Mouse (Mus musculus) embryonic facial prominence, embryonic 12.5 days (tissue): ENCODE measurements around the gene Olfr643. TPM values are rescaled to one million over a fixed set of nuclear protein-coding genes. Genes with fewer than 3 reads are reported as not detected.

Experiments used
- ATAC-seq: fragments of 200-750 bp; cut with Nextera tagmentation; 2 replicates; pipeline ENCODE4 v1.8.0; 2017; ENCODE audit not compliant: insufficient number of reproducible peaks, insufficient read depth, low FRiP score, low TSS enrichment
- H3K27ac ChIP-seq: fragments of 300-500 bp; sonication (generic); 2 replicates; pipeline ENCODE4 v1.5.1; 2016; ENCODE audit warnings: mild to moderate bottlenecking
- H3K27me3 ChIP-seq: fragments of 300-500 bp; sonication (generic); 2 replicates; pipeline ENCODE4 v1.6.1; 2016; ENCODE audit warnings: mild to moderate bottlenecking, moderate library complexity
- H3K36me3 ChIP-seq: fragments of 300-500 bp; sonication (generic); 2 replicates; pipeline ENCODE4 v1.6.1; 2016; ENCODE audit warnings: mild to moderate bottlenecking
- H3K4me1 ChIP-seq: fragments of 300-500 bp; sonication (generic); 2 replicates; pipeline ENCODE4 v1.6.1; 2016
- H3K4me2 ChIP-seq: fragments of 300-500 bp; sonication (generic); replicated peaks from 2 replicates; pipeline ENCODE4 v1.6.1; 2016; ENCODE audit warnings: mild to moderate bottlenecking, moderate library complexity
- H3K4me3 ChIP-seq: fragments of 300-500 bp; sonication (generic); 2 replicates; pipeline ENCODE4 v1.5.1; 2016; ENCODE audit warnings: mild to moderate bottlenecking
- H3K9ac ChIP-seq: fragments of 300-500 bp; sonication (generic); 2 replicates; pipeline ENCODE4 v1.6.1; 2016; ENCODE audit warnings: mild to moderate bottlenecking, moderate library complexity
- H3K9me3 ChIP-seq: fragments of 300-500 bp; sonication (generic); 2 replicates; pipeline ENCODE4 v1.6.1; 2016; ENCODE audit warnings: mild to moderate bottlenecking, moderate library complexity
- WGBS: fragments of 180-500 bp; shearing (Covaris S2); methylation state at CpG from one replicate; pipeline ENCODE4 v1.1.7; 2016; 5-methylcytosine and 5-hydroxymethylcytosine counted together
- polyA plus RNA-seq: library from polyadenylated mRNA; unstranded; fragments of >200 nt; fragmentation: Nextera tagmentation; extraction: Ambion mirVana; gene quantifications from 2 replicates; pipeline ENCODE4 v1.2.1, GENCODE M21; 2016

The Olfr643 gene
- not detected in 2 replicates for polyA plus RNA-seq

DNA sequence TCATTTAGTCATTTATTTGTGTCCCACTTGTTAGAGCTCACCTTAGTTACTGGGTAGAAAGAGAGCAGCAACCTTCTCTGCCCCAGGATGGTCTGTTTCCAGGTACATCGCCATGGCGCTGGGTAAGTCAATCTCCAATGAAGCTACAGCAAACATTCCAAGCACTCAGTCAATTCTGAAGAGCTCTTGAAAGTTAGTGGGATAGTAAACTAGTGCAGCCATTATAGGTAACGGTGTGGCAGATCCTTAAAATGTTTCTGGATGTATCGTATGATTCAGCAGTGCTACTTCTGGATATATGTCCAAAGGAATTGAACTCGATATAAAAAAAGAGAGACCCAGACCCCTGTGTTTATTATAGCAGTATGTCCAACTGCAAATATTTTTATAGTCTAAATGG lies at the start of gene Olfr643:
Gene Olfr643 (minus strand): TSS at position 101 of the 400 bp plus-strand sequence.
- Histone ChIP-seq H3K4me3 (no peak within 1 kb of the TSS), H3K9me3 (no peaks in the 10 kb centered on the region), H3K4me2 (no peak within 1 kb of the TSS), H3K27ac (no peak within 1 kb of the TSS), H3K9ac (no peak within 1 kb of the TSS), H3K4me1 (no peaks in the 10 kb centered on the region), H3K36me3 (no peaks in the 10 kb centered on the region), H3K27me3 (no peaks in the 10 kb centered on the region)
- 86% methylated on average over 5 of the region's 5 CpGs for WGBS
- ATAC-seq, result no peak

DNA sequence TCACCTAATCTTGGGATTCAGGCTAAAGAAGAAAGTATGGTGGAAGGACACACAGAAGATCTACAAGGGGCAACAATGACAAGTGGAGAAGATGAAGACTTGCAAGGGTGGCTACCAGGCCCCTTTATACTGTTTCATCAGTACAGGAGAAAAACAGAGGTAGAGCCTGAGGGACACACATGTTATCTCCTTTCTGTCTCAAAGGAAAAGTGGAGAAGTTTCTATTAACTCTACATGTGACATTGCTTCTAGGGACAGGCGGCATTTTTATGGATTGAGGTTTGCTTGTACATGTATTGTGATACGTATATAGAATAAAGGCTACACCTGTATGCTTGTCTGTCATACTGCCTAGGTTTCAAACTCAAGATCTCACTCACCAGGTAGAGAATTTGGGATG lies 46.1 kb upstream of the Olfr643 start, which contains the start of gene Olfr648:
Gene Olfr648 (minus strand): TSS at position 101 of the 400 bp plus-strand sequence.
- WGBS, result 92% methylated on average over 2 of the region's 2 CpGs
- H3K4me2 ChIP-seq, result no peak within 1 kb of the TSS

GRCm38 (mm10) chr7:104179074-104179473 lies 41.9 kb upstream of the Olfr643 start:
- Histone ChIP-seq H3K9me3 (no peaks in the 10 kb centered on the region), H3K9ac (no peak overlapping the region), H3K4me2 (no peak overlapping the region), H3K27ac (no peak overlapping the region), H3K4me1 (no peaks in the 10 kb centered on the region), H3K27me3 (no peaks in the 10 kb centered on the region), H3K4me3 (no peak overlapping the region), H3K36me3 (no peaks in the 10 kb centered on the region)
- 89% methylated on average over 1 of the region's 1 CpGs for WGBS
- no peak for ATAC-seq

More for the DNA sequence above, 46.1 kb upstream of the Olfr643 start, which contains the start of gene Olfr648:
- no peaks in the 10 kb centered on the region for H3K4me1 ChIP-seq
- H3K4me3 ChIP-seq, result no peak within 1 kb of the TSS
- no peaks in the 10 kb centered on the region for H3K27me3 ChIP-seq
- H3K36me3 ChIP-seq, result no peaks in the 10 kb centered on the region
- no peak within 1 kb of the TSS for H3K9ac ChIP-seq
- no peak within 1 kb of the TSS for H3K27ac ChIP-seq
- no peaks in the 10 kb centered on the region for H3K9me3 ChIP-seq
- ATAC-seq, result no peak

- ATAC-seq, result no peak
- H3K9ac ChIP-seq, result no peak overlapping the region
- no peaks in the 10 kb centered on the region for H3K36me3 ChIP-seq
- no peak overlapping the region for H3K27ac ChIP-seq
- H3K4me2 ChIP-seq, result no peak overlapping the region
- H3K27me3 ChIP-seq, result no peaks in the 10 kb centered on the region
- no peaks in the 10 kb centered on the region for H3K9me3 ChIP-seq
- WGBS, result 77% methylated on average over 5 of the region's 5 CpGs
- no peak overlapping the region for H3K4me3 ChIP-seq
- no peaks in the 10 kb centered on the region for H3K4me1 ChIP-seq
These were observed 41.3 kb upstream of the Olfr643 start for GRCm38 (mm10) chr7:104178422-104179054.

DNA sequence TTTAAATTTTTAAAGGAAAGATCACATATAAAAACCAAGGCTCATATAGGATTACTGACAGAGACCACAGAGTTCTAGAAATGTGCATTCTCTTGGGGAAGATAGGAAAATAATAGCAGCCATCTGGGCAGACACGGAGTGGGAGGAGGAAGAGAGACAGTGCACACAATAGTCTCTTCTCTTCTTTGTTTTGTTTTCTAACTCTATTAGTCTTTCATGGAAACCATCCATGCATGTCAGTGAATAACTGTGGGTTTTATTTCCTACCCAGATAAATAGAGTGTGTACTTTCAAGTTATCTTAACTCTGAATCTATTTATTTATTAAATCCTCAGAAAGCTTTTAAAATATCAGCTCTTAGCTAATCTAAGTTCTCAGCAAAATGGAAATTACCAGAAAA lies 37.9 kb upstream of the Olfr643 start:
- Histone ChIP-seq H3K4me2 (no peak overlapping the region), H3K4me3 (no peak overlapping the region), H3K27me3 (no peaks in the 10 kb centered on the region), H3K27ac (no peak overlapping the region), H3K36me3 (no peaks in the 10 kb centered on the region), H3K4me1 (no peaks in the 10 kb centered on the region), H3K9ac (no peak overlapping the region), H3K9me3 (no peaks in the 10 kb centered on the region)
- WGBS, result 35% methylated on average over 1 of the region's 1 CpGs
- no peak for ATAC-seq

DNA sequence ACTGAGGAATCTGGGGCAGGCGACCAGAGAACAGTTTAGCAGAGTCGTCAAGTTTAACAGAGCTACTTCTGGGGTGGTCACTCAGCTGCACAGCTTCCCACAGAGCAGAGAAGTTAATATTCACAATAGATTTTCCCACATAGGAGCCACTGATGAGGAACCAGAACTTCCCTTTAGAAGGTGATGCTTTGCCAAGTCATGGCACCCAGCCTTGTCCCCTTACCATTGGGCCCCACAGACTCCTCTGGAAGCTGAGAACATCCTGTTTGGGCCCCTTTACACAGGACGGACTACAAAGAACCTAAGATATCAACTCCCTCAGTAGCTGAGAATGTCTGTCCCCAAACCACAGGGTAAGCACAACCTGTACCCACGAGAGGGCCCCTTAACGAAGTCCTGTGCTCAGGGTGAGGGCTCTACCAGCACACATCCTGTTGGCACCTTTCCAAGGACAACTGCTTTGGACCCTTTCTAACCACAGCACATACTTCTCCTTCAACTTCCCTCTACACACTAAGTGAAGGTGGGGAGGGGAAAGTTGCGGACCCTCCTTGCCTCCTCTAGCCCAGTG lies 32.5 kb upstream of the Olfr643 start:
- Histone ChIP-seq H3K9me3 (no peaks in the 10 kb centered on the region), H3K27me3 (no peaks in the 10 kb centered on the region), H3K27ac (no peak overlapping the region), H3K36me3 (no peaks in the 10 kb centered on the region), H3K9ac (no peak overlapping the region), H3K4me1 (no peaks in the 10 kb centered on the region), H3K4me3 (no peak overlapping the region), H3K4me2 (no peak overlapping the region)
- no peak for ATAC-seq
- WGBS, result 80% methylated on average over 6 of the region's 6 CpGs

GRCm38 (mm10) chr7:104167105-104167504 lies 29.9 kb upstream of the Olfr643 start:
- H3K9me3 ChIP-seq, result no peaks in the 10 kb centered on the region
- H3K27me3 ChIP-seq, result no peaks in the 10 kb centered on the region
- no peak overlapping the region for H3K9ac ChIP-seq
- WGBS, result 81% methylated on average over 6 of the region's 6 CpGs
- no peak for ATAC-seq
- no peaks in the 10 kb centered on the region for H3K4me1 ChIP-seq
- no peak overlapping the region for H3K4me2 ChIP-seq
- H3K36me3 ChIP-seq, result no peaks in the 10 kb centered on the region
- no peak overlapping the region for H3K27ac ChIP-seq
- no peak overlapping the region for H3K4me3 ChIP-seq

GRCm38 (mm10) chr7:104150456-104150855 lies 13.3 kb upstream of the Olfr643 start, which contains the start of gene Ubqlnl:
Ubqlnl (minus strand) TSS chr7:104150556.
- no peak for ATAC-seq
- H3K27me3 ChIP-seq, result no peaks in the 10 kb centered on the region
- H3K4me1 ChIP-seq, result no peaks in the 10 kb centered on the region
- no peak within 1 kb of the TSS for H3K27ac ChIP-seq
- H3K4me3 ChIP-seq, result no peak within 1 kb of the TSS
- H3K9ac ChIP-seq, result no peak within 1 kb of the TSS
- H3K4me2 ChIP-seq, result no peak within 1 kb of the TSS
- 87% methylated on average over 2 of the region's 2 CpGs for WGBS
- H3K36me3 ChIP-seq, result no peaks in the 10 kb centered on the region
- H3K9me3 ChIP-seq, result no peaks in the 10 kb centered on the region

DNA sequence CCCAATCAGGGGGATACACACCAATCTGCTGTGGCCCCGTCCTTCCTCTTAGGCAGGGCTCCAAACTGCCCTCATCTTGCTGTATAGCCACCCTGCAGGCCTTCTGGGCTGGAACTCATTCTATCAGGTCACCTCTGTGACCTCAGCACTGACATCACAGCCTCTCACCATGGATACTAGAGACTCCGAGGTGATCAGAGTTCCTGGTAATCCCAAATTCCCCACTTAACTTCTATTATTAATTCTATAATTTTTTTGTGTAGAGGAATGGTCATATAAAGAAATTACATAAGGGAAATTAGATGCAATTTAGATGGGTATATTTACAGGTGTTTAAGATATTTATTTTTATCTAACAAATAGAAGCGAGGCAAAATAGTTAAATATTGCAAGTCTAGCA lies 6.0 kb upstream of the Olfr643 start, which contains the start of gene Ubqln3:
Gene Ubqln3 (minus strand): TSS at position 101 of the 400 bp plus-strand sequence.
- no peaks in the 10 kb centered on the region for H3K4me1 ChIP-seq
- H3K27me3 ChIP-seq, result no peaks in the 10 kb centered on the region
- no peak for ATAC-seq
- 84% methylated on average over 3 of the region's 3 CpGs for WGBS
- no peaks in the 10 kb centered on the region for H3K36me3 ChIP-seq
- H3K9me3 ChIP-seq, result no peaks in the 10 kb centered on the region
- H3K4me3 ChIP-seq, result no peak within 1 kb of the TSS
- H3K4me2 ChIP-seq, result no peak within 1 kb of the TSS
- H3K9ac ChIP-seq, result no peak within 1 kb of the TSS
- H3K27ac ChIP-seq, result no peak within 1 kb of the TSS

DNA sequence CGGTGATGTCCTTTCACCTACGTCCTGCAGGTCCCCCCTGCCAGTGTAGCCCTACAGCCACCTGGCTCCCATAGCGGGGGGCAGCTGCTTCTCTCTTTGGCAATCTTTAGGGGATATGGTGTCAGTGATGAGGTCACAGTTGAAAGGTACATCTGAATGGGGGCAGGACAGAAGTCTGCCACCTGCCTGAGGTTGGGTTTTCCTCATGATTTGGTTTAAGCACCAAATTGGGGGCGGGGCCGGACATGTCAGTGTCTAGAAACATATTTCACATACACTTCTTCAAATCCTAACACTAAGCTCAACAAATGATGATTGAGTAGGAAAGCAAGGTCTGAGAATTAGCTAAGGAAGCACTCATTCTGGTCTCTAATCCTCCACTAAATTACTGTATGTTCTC lies 7.5 kb downstream of the Olfr643 start, which contains the start of gene Ubqln5:
Gene Ubqln5 (minus strand): TSS at position 101 of the 400 bp plus-strand sequence.
- 93% methylated on average over 5 of the region's 5 CpGs for WGBS
- no peaks in the 10 kb centered on the region for H3K4me1 ChIP-seq

DNA sequence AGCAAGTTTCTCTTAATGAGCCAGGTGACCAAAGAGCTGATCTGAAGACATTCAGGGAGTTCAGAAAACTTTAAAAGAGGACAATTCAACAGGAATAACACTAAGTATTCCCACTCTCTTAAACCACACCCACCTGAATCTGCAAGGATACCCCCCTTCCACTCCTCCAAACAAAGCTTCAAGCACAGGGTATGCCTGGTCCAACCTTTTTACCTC lies 32.5 kb downstream of the Olfr643 start, which contains the start of gene Olfr646:
Gene Olfr646 (plus strand): TSS at position 117 of the 216 bp plus-strand sequence.
- Histone ChIP-seq H3K4me2 (no peak within 1 kb of the TSS), H3K4me1 (no peaks in the 10 kb centered on the region)

More for the DNA sequence above, 7.5 kb downstream of the Olfr643 start, which contains the start of gene Ubqln5:
- no peak within 1 kb of the TSS for H3K27ac ChIP-seq
- H3K4me3 ChIP-seq, result no peak within 1 kb of the TSS
- 0 out of 2 replicates have a peak, but pooled peaks have one; percentile 15 for ATAC-seq
- H3K4me2 ChIP-seq, result no peak within 1 kb of the TSS
- no peaks in the 10 kb centered on the region for H3K27me3 ChIP-seq
- no peaks in the 10 kb centered on the region for H3K9me3 ChIP-seq
- no peaks in the 10 kb centered on the region for H3K36me3 ChIP-seq
- H3K9ac ChIP-seq, result no peak within 1 kb of the TSS

More for the DNA sequence above, 32.5 kb downstream of the Olfr643 start, which contains the start of gene Olfr646:
- Histone ChIP-seq H3K9ac (no peak within 1 kb of the TSS), H3K9me3 (no peaks in the 10 kb centered on the region), H3K27ac (no peak within 1 kb of the TSS), H3K36me3 (no peaks in the 10 kb centered on the region), H3K27me3 (no peaks in the 10 kb centered on the region), H3K4me3 (no peak within 1 kb of the TSS)
- ATAC-seq, result no peak
